Mouse (Mus musculus) heart, postnatal 0 days (tissue): ENCODE results near the gene Ppt1. TPM values are rescaled to one million over a fixed set of nuclear protein-coding genes. Genes with fewer than 3 reads are reported as not detected.
A peak's percentile ranks its signal among the peaks of the same experiment; 100 is the strongest.

Experiments
- ATAC-seq: fragments of 200-750 bp; cut with Nextera tagmentation; 2 replicates; pipeline ENCODE4 v1.8.0; 2017; ENCODE audit warnings: low read depth, moderate number of reproducible peaks, moderate library complexity; ENCODE audit not compliant: insufficient read depth
- DNase-seq: peaks from one replicate; pipeline ENCODE4 v3.0.0-alpha.2; 2016; ENCODE audit warnings: low spot score
- H3K27ac ChIP-seq: fragments of 300-500 bp; sonication (generic); 2 replicates; pipeline ENCODE4 v1.5.1; 2014; ENCODE audit warnings: low read depth, mild to moderate bottlenecking
- H3K27me3 ChIP-seq: fragments of 300-500 bp; sonication (generic); 2 replicates; pipeline ENCODE4 v1.6.1; 2014; ENCODE audit warnings: low read length, mixed read lengths; ENCODE audit not compliant: control insufficient read depth, insufficient read depth
- H3K36me3 ChIP-seq: fragments of 300-500 bp; sonication (generic); replicated peaks from 2 replicates; pipeline ENCODE4 v1.6.1; 2014; ENCODE audit warnings: low read length, mixed read lengths; ENCODE audit not compliant: control insufficient read depth, insufficient read depth
- H3K4me1 ChIP-seq: fragments of 300-500 bp; sonication (generic); 2 replicates; pipeline ENCODE4 v1.6.1; 2014; ENCODE audit warnings: antibody characterized with exemption; ENCODE audit not compliant: control insufficient read depth, insufficient read depth
- H3K4me2 ChIP-seq: fragments of 300-500 bp; sonication (generic); 2 replicates; pipeline ENCODE4 v1.6.1; 2014; ENCODE audit warnings: low read depth, mild to moderate bottlenecking, low read length, moderate library complexity
- H3K4me3 ChIP-seq: fragments of 300-500 bp; sonication (generic); 2 replicates; pipeline ENCODE4 v1.5.1; 2014; ENCODE audit warnings: low read depth, low read length
- H3K9ac ChIP-seq: fragments of 300-500 bp; sonication (generic); replicated peaks from 2 replicates; pipeline ENCODE4 v1.6.1; 2014; ENCODE audit warnings: low read depth, low read length, mixed read lengths
- H3K9me3 ChIP-seq: fragments of 300-500 bp; sonication (generic); replicated peaks from 2 replicates; pipeline ENCODE4 v1.6.1; 2016; ENCODE audit warnings: low read length; ENCODE audit not compliant: control insufficient read depth
- CTCF ChIP-seq: IDR thresholded peaks from 2 replicates; pipeline ENCODE4 v1.5.1; 2016; ENCODE audit warnings: antibody characterized with exemption, control low read depth, low read depth
- EP300 ChIP-seq: IDR thresholded peaks from 2 replicates; pipeline ENCODE4 v1.6.1; 2016; ENCODE audit warnings: antibody characterized with exemption, low read depth
- whole genome bisulfite sequencing: fragments of 180-500 bp; shearing (Covaris S2); extraction: QIAGEN DNeasy Blood & Tissue Kit; methylation state at CpG from one replicate; pipeline ENCODE4 v1.1.7; 2014; 5-methylcytosine and 5-hydroxymethylcytosine counted together
- polyA plus RNA-seq: library from polyadenylated mRNA; unstranded; fragments of >200 nt; fragmentation: Nextera tagmentation; extraction: Ambion mirVana; gene quantifications from 2 replicates; pipeline ENCODE4 v1.2.1, GENCODE M21; 2015
- total RNA-seq: library from RNA; depleted of rRNA; stranded (reverse); fragments of >200 nt; gene quantifications from 2 replicates; pipeline ENCODE4 v1.2.3, GENCODE M21; 2014; ENCODE audit warnings: low replicate concordance

Gene Ppt1
- total and polyA plus RNA-seq, 2 experiments from 2014 or later, result 37.8 to 45.2 TPM

GRCm38 (mm10) chr4:122886579-122887254 lies 50.7 kb downstream of the Ppt1 start:
- H3K4me3 ChIP-seq, result peak overlapping the region; percentile 96
- ATAC-seq, result 0 out of 2 replicates have a peak, but pooled peaks have one; percentile 1
- 8% methylated on average over 19 of the region's 19 CpGs for WGBS

GRCm38 (mm10) chr4:122887336-122887735 lies 51.3 kb downstream of the Ppt1 start:
- Histone ChIP-seq H3K4me3 (no peak overlapping the region), H3K9ac (no peak overlapping the region), H3K4me1 (peaks cover 33% of the 10 kb centered on the region), H3K36me3 (no peaks in the 10 kb centered on the region), H3K27ac (peak overlapping the region; percentile 99), H3K9me3 (no peaks in the 10 kb centered on the region), H3K27me3 (no peaks in the 10 kb centered on the region), H3K4me2 (peak overlapping the region; percentile 77)
- WGBS, result 83% methylated on average over 2 of the region's 2 CpGs
- DNase-seq (no peak), ATAC-seq (no peak)
- TF ChIP-seq CTCF (no peak), EP300 (no peak)

More at GRCm38 (mm10) chr4:122886579-122887254, 50.7 kb downstream of the Ppt1 start:
- H3K4me1 ChIP-seq, result peaks cover 35% of the 10 kb centered on the region
- DNase-seq, result no peak
- H3K27me3 ChIP-seq, result no peaks in the 10 kb centered on the region
- peak overlapping the region; percentile 73 for H3K9ac ChIP-seq
- H3K27ac ChIP-seq, result peak overlapping the region; percentile 99
- TF ChIP-seq CTCF, result no peak
- TF ChIP-seq EP300, result no peak
- H3K36me3 ChIP-seq, result no peaks in the 10 kb centered on the region
- H3K9me3 ChIP-seq, result no peaks in the 10 kb centered on the region
- peak overlapping the region; percentile 77 for H3K4me2 ChIP-seq

- peak; percentile 16; the same call in 1 of the 2 replicates for ATAC-seq
- H3K4me3 ChIP-seq, result no peak overlapping the region
- 0 out of 2 replicates have a peak overlapping the region, but pooled peaks have one; percentile 9 for H3K4me2 ChIP-seq
- peak overlapping the region; percentile 63 for H3K27ac ChIP-seq
- H3K27me3 ChIP-seq, result no peaks in the 10 kb centered on the region
- H3K9me3 ChIP-seq, result no peaks in the 10 kb centered on the region
- peak; percentile 63 for DNase-seq
- TF ChIP-seq CTCF (no peak), EP300 (no peak)
- no peak overlapping the region; the same call in 1 of the 2 replicates for H3K9ac ChIP-seq
- H3K36me3 ChIP-seq, result no peaks in the 10 kb centered on the region
- H3K4me1 ChIP-seq, result peaks cover 23% of the 10 kb centered on the region
- 6% methylated on average over 3 of the region's 3 CpGs for WGBS
Observed at GRCm38 (mm10) chr4:122890881-122891481, 54.9 kb downstream of the Ppt1 start.

- H3K9me3 ChIP-seq, result no peaks in the 10 kb centered on the region
- no peak overlapping the region for H3K4me2 ChIP-seq
- H3K27ac ChIP-seq, result peak overlapping the region; percentile 63; the same call in 1 of the 2 replicates
- 5% methylated on average over 1 of the region's 1 CpGs for WGBS
- no peak overlapping the region for H3K9ac ChIP-seq
- ATAC-seq (no peak), DNase-seq (no peak)
- TF ChIP-seq CTCF (no peak), EP300 (no peak)
- H3K36me3 ChIP-seq, result no peaks in the 10 kb centered on the region
- H3K4me1 ChIP-seq, result peaks cover 23% of the 10 kb centered on the region
- H3K27me3 ChIP-seq, result no peaks in the 10 kb centered on the region
- no peak overlapping the region for H3K4me3 ChIP-seq
Observed at GRCm38 (mm10) chr4:122891597-122891996, 55.6 kb downstream of the Ppt1 start.

DNA sequence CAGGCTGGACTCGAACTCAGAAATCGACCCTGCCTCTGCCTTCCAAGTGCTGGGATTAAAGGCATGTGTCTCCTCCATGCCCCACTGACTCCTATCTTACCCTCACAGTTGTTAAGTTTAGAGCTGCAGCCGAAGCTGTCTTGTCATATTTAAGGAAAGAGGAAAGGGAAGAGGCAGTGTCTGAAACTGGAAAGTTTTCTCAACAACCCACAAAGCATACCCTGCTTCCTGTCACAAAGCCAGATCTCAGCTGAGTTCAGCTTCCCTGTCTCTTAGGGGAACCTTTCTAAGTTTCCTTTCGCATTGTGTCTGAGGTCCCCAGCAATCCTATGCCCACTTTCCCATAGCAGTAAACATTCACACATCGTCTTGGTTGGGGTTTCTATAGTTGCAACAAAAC lies 56.1 kb downstream of the Ppt1 start:
- peak overlapping the region; percentile 9; the same call in 1 of the 2 replicates for H3K27ac ChIP-seq
- H3K4me3 ChIP-seq, result no peak overlapping the region
- WGBS, result 53% methylated on average over 5 of the region's 5 CpGs
- H3K9me3 ChIP-seq, result no peaks in the 10 kb centered on the region
- TF ChIP-seq EP300, result no peak
- TF ChIP-seq CTCF, result no peak
- H3K4me1 ChIP-seq, result peaks cover 18% of the 10 kb centered on the region
- DNase-seq, result no peak
- no peaks in the 10 kb centered on the region for H3K36me3 ChIP-seq
- H3K27me3 ChIP-seq, result no peaks in the 10 kb centered on the region
- no peak overlapping the region for H3K4me2 ChIP-seq
- H3K9ac ChIP-seq, result no peak overlapping the region
- no peak for ATAC-seq
